Mouse (Mus musculus) heart, embryonic 14.5 days (tissue): ENCODE measurements around the gene F5. TPM values are rescaled to one million over a fixed set of nuclear protein-coding genes. Genes with fewer than 3 reads are reported as not detected.
A peak's percentile ranks its signal among the peaks of the same experiment; 100 is the strongest.

Experiments
- ATAC-seq: fragments of 200-750 bp; cut with Nextera tagmentation; 2 replicates; pipeline ENCODE4 v1.8.0; 2017; ENCODE audit warnings: low read depth, moderate TSS enrichment; ENCODE audit not compliant: insufficient number of reproducible peaks, insufficient read depth, low FRiP score
- H3K27ac ChIP-seq, 2 experiments: fragments of 200-500 bp in 1 of 2; fragments of 300-500 bp in 1 of 2; sonication (generic) in 1 of 2; replicated peaks in 1 of 2; 2 replicates each; pipeline ENCODE4 v1.5.1; 2012 to 2014; ENCODE audit warnings: low read depth in 2 of 2, low read length in 2 of 2, control low read depth in 1 of 2, mild to moderate bottlenecking in 1 of 2, mixed read lengths in 1 of 2; ENCODE audit not compliant: control insufficient read depth in 1 of 2, insufficient read depth in 1 of 2
- H3K27me3 ChIP-seq: fragments of 300-500 bp; sonication (generic); 2 replicates; pipeline ENCODE4 v1.6.1; 2014; ENCODE audit warnings: mild to moderate bottlenecking, low read length, control low read depth; ENCODE audit not compliant: control insufficient read depth, insufficient read depth
- H3K36me3 ChIP-seq: fragments of 300-500 bp; sonication (generic); 2 replicates; pipeline ENCODE4 v1.6.1; 2014; ENCODE audit warnings: mild to moderate bottlenecking, control low read depth, low read length, mixed read lengths; ENCODE audit not compliant: control insufficient read depth, insufficient read depth
- H3K4me1 ChIP-seq, 2 experiments: fragments of 200-500 bp in 1 of 2; fragments of 300-500 bp in 1 of 2; sonication (generic) in 1 of 2; 2 replicates each; pipeline ENCODE4 v1.6.1; 2012 to 2014; ENCODE audit warnings: low read length in 2 of 2, control low read depth in 1 of 2, mixed read lengths in 1 of 2; ENCODE audit not compliant: control insufficient read depth in 2 of 2, insufficient read depth in 2 of 2
- H3K4me2 ChIP-seq: fragments of 300-500 bp; sonication (generic); 2 replicates; pipeline ENCODE4 v1.6.1; 2014; ENCODE audit warnings: mild to moderate bottlenecking, low read length
- H3K4me3 ChIP-seq, 2 experiments: fragments of 200-500 bp in 1 of 2; fragments of 300-500 bp in 1 of 2; sonication (generic) in 1 of 2; 2 replicates each; pipeline ENCODE4 v1.5.1; 2012 to 2014; ENCODE audit warnings: low read length in 2 of 2, mild to moderate bottlenecking in 2 of 2, control low read depth in 1 of 2, low read depth in 1 of 2, moderate library complexity in 1 of 2; ENCODE audit not compliant: control insufficient read depth in 1 of 2, insufficient read depth in 1 of 2
- H3K9ac ChIP-seq: fragments of 300-500 bp; sonication (generic); 2 replicates; pipeline ENCODE4 v1.6.1; 2014; ENCODE audit warnings: mild to moderate bottlenecking, low read length
- H3K9me3 ChIP-seq: fragments of 300-500 bp; sonication (generic); 2 replicates; pipeline ENCODE4 v1.6.1; 2016; ENCODE audit warnings: low read length, control low read depth; ENCODE audit not compliant: control insufficient read depth
- WGBS: fragments of 180-500 bp; shearing (Covaris S2); extraction: QIAGEN DNeasy Blood & Tissue Kit; methylation state at CpG from one replicate; pipeline ENCODE4 v1.1.7; 2014; 5-methylcytosine and 5-hydroxymethylcytosine counted together
- polyA plus RNA-seq: library from polyadenylated mRNA; unstranded; fragments of >200 nt; fragmentation: Nextera tagmentation; extraction: Ambion mirVana; gene quantifications from 2 replicates; pipeline ENCODE4 v1.2.1, GENCODE M21; 2014

F5 gene
- polyA plus RNA-seq, 1 experiment from 2014 or later: 0.38 TPM

DNA sequence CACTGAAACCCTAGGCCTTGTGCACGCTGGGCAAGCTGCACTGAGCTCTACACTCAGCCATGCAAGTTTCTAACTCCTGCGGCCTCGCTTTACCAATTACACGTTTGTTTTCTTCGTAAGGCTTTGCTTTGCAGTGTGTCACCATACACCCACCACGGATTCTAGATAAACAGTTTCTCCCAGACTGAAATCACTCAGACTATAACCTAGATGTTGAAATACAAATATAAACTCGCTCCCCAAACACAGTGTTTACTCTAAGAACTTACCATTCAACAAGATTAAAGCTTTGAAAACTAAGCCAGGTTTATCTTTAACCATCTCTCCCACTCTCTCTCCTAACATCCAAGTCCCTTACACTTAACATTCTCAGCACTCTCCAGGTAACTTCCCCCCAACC, 83.4 kb downstream of the F5 start:
- H3K27ac ChIP-seq: no peak overlapping the region
- no peaks in the 10 kb centered on the region for H3K9me3 ChIP-seq
- 57% methylated on average over 7 of the region's 7 CpGs for WGBS
- no peak overlapping the region for H3K4me3 ChIP-seq
- no peaks in the 10 kb centered on the region for H3K27me3 ChIP-seq
- no peak for ATAC-seq
- no peak overlapping the region for H3K4me2 ChIP-seq
- H3K9ac ChIP-seq: no peak overlapping the region
- H3K36me3 ChIP-seq: no peaks in the 10 kb centered on the region
- no peaks in the 10 kb centered on the region for H3K4me1 ChIP-seq

DNA sequence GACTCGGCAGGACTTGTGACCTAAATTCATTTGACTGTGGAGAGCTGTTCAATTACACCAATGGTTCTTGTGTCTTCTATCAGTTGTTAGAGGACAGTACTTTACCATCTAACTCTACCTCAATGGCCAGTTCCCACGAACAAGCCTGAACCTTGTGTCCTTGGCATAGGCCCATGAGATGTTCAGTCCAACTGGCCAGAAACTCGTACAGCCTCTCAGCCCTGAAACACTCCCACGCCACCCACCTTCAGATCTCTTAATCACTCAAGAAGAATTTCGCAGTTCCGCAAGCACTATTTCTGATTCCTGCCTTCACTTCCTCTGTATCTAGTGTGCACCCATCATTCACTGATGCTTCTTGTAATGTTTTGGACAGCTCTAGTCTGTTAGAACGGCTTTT, 84.4 kb downstream of the F5 start:
- no peaks in the 10 kb centered on the region for H3K4me1 ChIP-seq
- no peak overlapping the region for H3K4me3 ChIP-seq
- H3K27ac ChIP-seq: no peak overlapping the region
- no peaks in the 10 kb centered on the region for H3K27me3 ChIP-seq
- H3K9ac ChIP-seq: no peak overlapping the region
- 58% methylated on average over 7 of the region's 7 CpGs for WGBS
- H3K4me2 ChIP-seq: no peak overlapping the region
- H3K36me3 ChIP-seq: no peaks in the 10 kb centered on the region
- no peaks in the 10 kb centered on the region for H3K9me3 ChIP-seq
- no peak for ATAC-seq

DNA sequence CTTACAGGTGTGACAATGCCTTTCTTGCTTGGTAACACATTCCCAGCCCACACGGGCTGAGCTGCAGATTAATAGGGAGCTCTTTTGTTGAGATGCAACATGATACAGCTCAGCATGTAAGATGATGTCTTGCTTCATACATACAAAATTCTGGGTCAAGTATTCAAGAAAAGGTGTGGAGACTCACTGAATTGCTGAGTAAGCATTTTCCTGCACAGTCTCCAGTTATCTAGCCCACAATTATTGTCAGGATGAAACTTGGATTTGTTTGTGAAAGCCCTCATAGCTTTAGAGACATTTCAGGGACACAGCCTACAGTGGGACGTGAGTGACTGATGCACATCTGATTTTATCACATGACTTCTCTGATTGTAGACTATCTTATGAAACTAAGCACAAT, 89.9 kb downstream of the F5 start:
- no peak overlapping the region for H3K27ac ChIP-seq
- WGBS: 76% methylated on average over 2 of the region's 2 CpGs
- no peaks in the 10 kb centered on the region for H3K4me1 ChIP-seq
- no peaks in the 10 kb centered on the region for H3K27me3 ChIP-seq
- H3K9ac ChIP-seq: no peak overlapping the region
- H3K36me3 ChIP-seq: no peaks in the 10 kb centered on the region
- H3K4me3 ChIP-seq: no peak overlapping the region
- no peaks in the 10 kb centered on the region for H3K9me3 ChIP-seq
- H3K4me2 ChIP-seq: no peak overlapping the region
- ATAC-seq: no peak

DNA sequence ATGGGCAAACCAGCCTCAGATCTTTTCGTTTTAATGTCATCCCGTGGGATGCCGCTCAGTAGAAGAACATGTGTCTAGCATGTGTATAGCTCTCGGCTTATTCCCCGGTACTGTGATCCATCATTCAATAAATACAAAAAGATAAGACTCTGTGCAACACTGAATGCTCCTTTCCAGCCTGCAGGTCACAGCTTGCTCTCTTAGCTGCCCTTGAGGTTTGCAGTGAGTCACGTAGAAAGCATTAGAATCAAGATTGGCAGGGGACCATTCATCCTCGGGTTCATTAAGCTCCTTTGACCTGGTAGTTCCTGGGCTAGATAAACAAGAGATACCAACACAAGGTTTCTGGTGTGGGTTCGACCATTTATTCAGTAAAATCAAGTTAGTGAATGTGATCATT, 91.2 kb downstream of the F5 start:
- Histone ChIP-seq H3K9me3 (no peaks in the 10 kb centered on the region), H3K27me3 (no peaks in the 10 kb centered on the region)
- 52% methylated on average over 8 of the region's 8 CpGs for WGBS

DNA sequence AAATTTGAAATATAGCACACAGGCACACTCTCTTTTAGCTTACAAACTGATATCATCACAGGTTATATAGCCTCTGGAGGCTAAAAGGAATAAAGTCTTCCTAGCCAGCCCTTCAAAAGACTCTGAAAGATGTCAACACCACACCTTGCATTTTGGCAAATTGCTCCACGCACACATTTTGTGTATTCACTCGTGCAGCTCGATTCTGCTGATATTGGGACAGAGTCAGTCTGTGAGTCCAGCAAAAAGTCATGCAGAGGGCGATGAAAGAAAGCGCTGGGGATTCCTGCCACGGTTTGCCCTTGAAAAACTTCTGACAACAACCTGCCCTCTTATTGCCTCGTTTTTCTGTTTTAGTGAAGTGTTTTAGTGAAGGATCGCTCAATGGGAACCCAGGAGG, 95.8 kb downstream of the F5 start:
- peak overlapping the region; percentile 78 for H3K9ac ChIP-seq
- H3K36me3 ChIP-seq: no peaks in the 10 kb centered on the region
- H3K4me3 ChIP-seq: peak overlapping the region; percentile 76 to 92
- H3K27ac ChIP-seq: peak overlapping the region; percentile 96 to 99
- WGBS: 28% methylated on average over 8 of the region's 8 CpGs
- H3K4me1 ChIP-seq: peaks cover 11 to 28% of the 10 kb centered on the region in 2 experiments
- H3K27me3 ChIP-seq: no peaks in the 10 kb centered on the region
- H3K9me3 ChIP-seq: no peaks in the 10 kb centered on the region
- H3K4me2 ChIP-seq: peak overlapping the region; percentile 77
- ATAC-seq: no peak

More for the DNA sequence above, 91.2 kb downstream of the F5 start:
- no peak for ATAC-seq
- no peak overlapping the region for H3K27ac ChIP-seq
- H3K9ac ChIP-seq: no peak overlapping the region
- H3K4me1 ChIP-seq: peaks cover 4 to 7% of the 10 kb centered on the region in 2 experiments
- H3K36me3 ChIP-seq: no peaks in the 10 kb centered on the region
- H3K4me2 ChIP-seq: no peak overlapping the region
- no peak overlapping the region for H3K4me3 ChIP-seq

DNA sequence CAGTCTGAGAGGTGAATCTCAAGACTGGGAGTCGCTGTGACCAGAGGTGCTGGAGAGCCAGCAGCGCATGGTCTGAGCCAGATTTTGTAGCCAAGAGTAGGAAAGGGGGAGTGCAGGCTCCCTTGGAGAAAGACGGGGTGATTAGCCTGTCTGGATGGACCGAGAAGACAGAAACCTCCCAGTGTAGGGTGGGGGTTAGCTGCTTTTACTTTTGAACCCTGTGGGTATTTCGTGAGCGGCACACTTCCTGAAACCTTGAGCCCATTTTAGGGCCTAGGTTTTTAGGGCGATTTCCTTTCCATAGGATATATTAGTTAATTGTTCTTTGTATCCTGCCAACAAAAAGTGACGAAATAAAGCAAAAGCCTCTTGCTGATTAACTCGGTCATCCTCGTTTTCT, 96.3 kb downstream of the F5 start:
- Histone ChIP-seq H3K4me1 (peaks cover 11 to 28% of the 10 kb centered on the region in 2 experiments), H3K9me3 (no peaks in the 10 kb centered on the region), H3K27ac (peak overlapping the region; percentile 96 to 99), H3K9ac (peak overlapping the region; percentile 78), H3K36me3 (no peaks in the 10 kb centered on the region), H3K4me3 (peak overlapping the region; percentile 76 to 92), H3K4me2 (peak overlapping the region; percentile 77), H3K27me3 (no peaks in the 10 kb centered on the region)
- no peak for ATAC-seq
- 15% methylated on average over 10 of the region's 10 CpGs for WGBS

DNA sequence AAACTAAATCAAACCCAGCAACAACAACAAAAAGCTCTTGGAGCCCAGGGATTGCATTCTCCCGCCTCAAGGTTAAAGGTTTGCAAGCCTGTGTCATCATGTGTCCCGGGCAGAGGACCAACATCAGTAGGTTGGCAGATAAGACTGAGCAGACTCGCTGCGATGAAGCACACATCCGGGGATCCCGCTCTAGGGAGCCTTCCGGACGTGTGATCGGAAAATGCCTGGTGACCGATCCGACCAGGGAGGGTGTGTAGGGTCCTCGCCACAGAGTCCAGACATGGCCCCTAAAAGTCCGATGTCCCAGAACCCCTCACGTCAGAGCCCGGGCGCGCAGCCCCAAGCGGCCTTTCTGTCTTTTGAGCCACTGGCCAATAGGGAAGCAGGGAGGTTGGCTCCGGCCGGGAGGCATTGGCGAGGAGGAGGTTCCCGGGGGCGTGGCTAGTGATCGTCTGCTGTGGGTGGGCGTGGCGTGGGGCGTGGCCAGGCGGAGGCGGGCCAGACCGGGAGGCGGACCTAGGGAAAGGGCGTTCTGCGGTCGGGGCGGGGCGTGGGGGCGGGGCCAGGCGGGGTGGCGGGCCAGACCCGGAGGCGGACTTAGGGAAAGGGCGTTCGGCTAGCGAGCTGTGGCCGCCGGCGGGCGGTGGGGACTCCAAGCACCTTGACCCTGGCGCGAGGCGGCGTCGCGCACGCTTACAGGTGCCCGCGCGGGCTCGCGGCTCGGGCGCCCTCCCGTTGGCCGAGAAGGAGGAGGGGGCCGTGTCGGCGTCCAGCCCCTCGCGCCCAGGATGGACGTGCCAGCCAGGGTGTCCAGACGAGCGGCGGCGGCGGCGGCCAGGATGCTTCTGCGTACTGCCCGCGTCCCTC, 97.1 kb downstream of the F5 start, which contains the start of gene Slc19a2:
Gene Slc19a2 (plus strand): TSS at position 582 of the 867 bp plus-strand sequence.
- Histone ChIP-seq H3K4me1 (peaks cover 11 to 28% of the 10 kb centered on the region in 2 experiments), H3K27me3 (no peaks in the 10 kb centered on the region), H3K9ac (peak within 1 kb of the TSS; percentile 85), H3K36me3 (no peaks in the 10 kb centered on the region), H3K9me3 (no peaks in the 10 kb centered on the region), H3K27ac (peak within 1 kb of the TSS; percentile 96 to 99), H3K4me3 (peak within 1 kb of the TSS; percentile 76 to 93), H3K4me2 (peak within 1 kb of the TSS; percentile 85)
- under 1% methylated on average over 43 of the region's 79 CpGs for WGBS
- ATAC-seq: peak; percentile 94
